Mouse (Mus musculus) G1E (cell line): ENCODE results near the gene Enox2.

ENCODE experiments used
- CTCF ChIP-seq: IDR thresholded peaks from 2 replicates; pipeline ENCODE4 v1.5.1; 2012; ENCODE audit warnings: low read depth, low read length, inconsistent platforms, mixed read lengths
- GATA1 ChIP-seq: IDR thresholded peaks from 2 replicates; pipeline ENCODE4 v1.6.1; 2012; ENCODE audit warnings: borderline replicate concordance, low read length, inconsistent platforms, mixed read lengths

DNA sequence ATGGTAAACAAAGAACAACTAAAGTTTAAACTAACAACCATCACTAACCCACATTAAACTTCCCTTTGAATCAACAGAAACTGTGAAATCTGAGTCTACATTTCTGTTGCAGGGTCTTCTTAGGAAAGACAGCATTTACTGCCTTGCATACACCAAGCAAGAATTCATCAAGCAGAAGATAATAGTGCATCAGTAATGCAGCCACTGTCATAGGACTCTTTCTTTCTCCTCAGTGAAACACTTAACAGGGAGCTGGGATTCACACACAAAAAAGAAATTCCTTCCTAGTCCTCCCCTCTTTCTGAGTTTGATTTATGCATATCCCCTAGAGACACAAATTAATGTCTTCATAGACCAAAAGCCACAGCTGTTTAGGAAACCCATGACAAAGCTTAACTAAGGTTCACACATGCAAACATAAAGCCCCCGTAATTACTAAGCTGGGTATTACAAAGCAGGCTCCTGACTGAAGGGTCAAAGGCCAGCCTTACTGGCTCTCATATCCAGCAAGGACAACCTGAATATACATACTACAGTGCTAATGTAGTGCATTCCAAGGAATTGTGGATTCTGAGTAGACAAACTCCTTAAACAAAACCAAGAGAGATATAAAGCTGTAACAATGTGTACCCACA lies 62.1 kb downstream of the Enox2 start:
- TF ChIP-seq CTCF = no peak
- TF ChIP-seq GATA1 = no peak
